Mouse (Mus musculus): ENCODE measurements at regions not wholly inside any gene's neighbourhood (a gene's known extent, or its start where the extent isn't known, plus 50 kb on each side); places are given as distances from the start of the nearest gene placed in this dataset.

DNA sequence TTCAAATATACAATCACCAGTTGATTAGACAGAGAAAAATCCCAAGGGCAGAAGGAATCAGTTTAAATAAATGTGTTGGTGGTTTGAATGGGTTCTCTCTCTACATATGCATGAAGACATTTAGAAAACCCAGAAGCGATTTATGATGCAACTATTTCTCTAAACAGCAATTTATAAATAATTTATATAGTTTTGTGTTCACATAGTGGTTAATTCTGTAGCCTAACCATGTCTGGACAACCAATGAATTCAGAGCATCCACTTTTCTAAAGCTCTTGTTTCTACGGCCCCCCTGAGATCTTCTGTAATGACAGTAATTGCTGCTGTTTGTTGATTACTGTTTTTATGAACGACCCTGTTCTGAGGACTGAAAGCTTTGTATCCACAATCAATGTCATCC, 549.8 kb downstream of the Btbd3 start:
- TF ChIP-seq CTCF (IDR thresholded peaks at IDR 0.05; ENCODE audit: low read depth) (no peak), EP300 (optimal IDR thresholded peaks at IDR 0.05) (no peak)

All from stomach, postnatal 0 days (tissue).